Mouse (Mus musculus) liver, adult 2 months (tissue): ENCODE measurements around the gene Ppp1r21. TPM values are rescaled to one million over a fixed set of nuclear protein-coding genes. Genes with fewer than 3 reads are reported as not detected.

ENCODE experiments used
- DNase-seq: peaks from one replicate; pipeline ENCODE4 v3.0.0-alpha.2; 2011; ENCODE audit warnings: low read depth, low spot score; ENCODE audit errors: extremely low read depth
- H3K27ac ChIP-seq: fragments of 200-500 bp; replicated peaks from 2 replicates; pipeline ENCODE4 v1.5.1; 2012; ENCODE audit warnings: low read depth, mild to moderate bottlenecking, control low read depth, inconsistent platforms, low read length; ENCODE audit not compliant: insufficient read depth
- H3K27me3 ChIP-seq: fragments of 200-500 bp; 2 replicates; pipeline ENCODE4 v1.6.1; 2012; ENCODE audit warnings: mild to moderate bottlenecking, moderate library complexity, low read length, inconsistent platforms; ENCODE audit not compliant: control insufficient read depth, insufficient read depth
- H3K36me3 ChIP-seq: fragments of 200-500 bp; 2 replicates; pipeline ENCODE4 v1.6.1; 2012; ENCODE audit warnings: low read length, inconsistent platforms; ENCODE audit not compliant: control insufficient read depth, insufficient read depth
- H3K4me1 ChIP-seq: fragments of 200-500 bp; 2 replicates; pipeline ENCODE4 v1.6.1; 2011; ENCODE audit warnings: low read length; ENCODE audit not compliant: control insufficient read depth, insufficient read depth
- H3K4me3 ChIP-seq: fragments of 200-500 bp; 2 replicates; pipeline ENCODE4 v1.5.1; 2011; ENCODE audit warnings: low read depth, mild to moderate bottlenecking, control low read depth, low read length, moderate library complexity; ENCODE audit not compliant: insufficient read depth
- H3K79me2 ChIP-seq: fragments of 200-500 bp; 2 replicates; pipeline ENCODE4 v1.6.1; 2012; ENCODE audit warnings: inconsistent platforms, mild to moderate bottlenecking, low read length, moderate library complexity; ENCODE audit not compliant: control insufficient read depth, insufficient read depth
- H3K9ac ChIP-seq: fragments of 200-500 bp; 2 replicates; pipeline ENCODE4 v1.6.1; 2012; ENCODE audit warnings: low read depth, mild to moderate bottlenecking, control low read depth, inconsistent platforms, low read length
- CTCF ChIP-seq: fragments of 200-500 bp; IDR thresholded peaks from 2 replicates; pipeline ENCODE4 v1.5.1; 2011; ENCODE audit warnings: low read depth, low read length, control low read depth
- POLR2A ChIP-seq: fragments of 200-500 bp; IDR thresholded peaks from 2 replicates; pipeline ENCODE4 v1.6.1; 2011; ENCODE audit warnings: low read length, control low read depth; ENCODE audit not compliant: insufficient read depth; ENCODE audit errors: extremely low read depth
- WGBS: fragments of 180-500 bp; shearing (Covaris S2); methylation state at CpG from one replicate; pipeline ENCODE4 v1.1.7; 2018; 5-methylcytosine and 5-hydroxymethylcytosine counted together
- polyA plus RNA-seq: library from polyadenylated mRNA; depleted of rRNA; stranded (reverse); fragments of >200 nt; gene quantifications from 2 replicates; pipeline ENCODE4 v1.2.3, GENCODE M21; 2012
- total RNA-seq: library from RNA; depleted of rRNA; stranded (reverse); fragments of >200 nt; gene quantifications from 2 replicates; pipeline ENCODE4 v1.2.3, GENCODE M21; 2014

The Ppp1r21 gene
- total and polyA plus RNA-seq, 2 experiments, result 14.2 to 17.9 TPM

GRCm38 (mm10) chr17:88598570-88599368 is 68.9 kb downstream of the Ppp1r21 start:
- Histone ChIP-seq H3K79me2 (no peaks in the 10 kb centered on the region; the same call in 1 of the 2 replicates), H3K27me3 (no peaks in the 10 kb centered on the region), H3K9ac (0 out of 2 replicates have a peak overlapping the region, but pooled peaks have one; percentile 2), H3K27ac (peak overlapping the region; percentile 8; the same call in 1 of the 2 replicates), H3K4me3 (no peak overlapping the region), H3K36me3 (no peaks in the 10 kb centered on the region), H3K4me1 (peaks cover 12% of the 10 kb centered on the region)
- no peak for DNase-seq
- TF ChIP-seq CTCF, result no peak
- TF ChIP-seq POLR2A, result no peak
- 35% methylated on average over 14 of the region's 14 CpGs for WGBS

- DNase-seq, result no peak
- H3K4me3 ChIP-seq, result no peak overlapping the region
- H3K79me2 ChIP-seq, result no peaks in the 10 kb centered on the region; the same call in 1 of the 2 replicates
- H3K36me3 ChIP-seq, result no peaks in the 10 kb centered on the region
- no peak overlapping the region for H3K27ac ChIP-seq
- H3K27me3 ChIP-seq, result no peaks in the 10 kb centered on the region
- peaks cover 12% of the 10 kb centered on the region for H3K4me1 ChIP-seq
- no peak for TF ChIP-seq CTCF
- TF ChIP-seq POLR2A, result no peak
- no peak overlapping the region for H3K9ac ChIP-seq
- 25% methylated on average over 8 of the region's 8 CpGs for WGBS
Measured at GRCm38 (mm10) chr17:88600492-88601026, 70.6 kb downstream of the Ppp1r21 start.

- 25% methylated on average over 11 of the region's 11 CpGs for WGBS
Measured at GRCm38 (mm10) chr17:88603943-88604342, 74.0 kb downstream of the Ppp1r21 start.

GRCm38 (mm10) chr17:88606056-88606455 is 76.1 kb downstream of the Ppp1r21 start:
- H3K79me2 ChIP-seq, result peaks cover 15% of the 10 kb centered on the region; the same call in 1 of the 2 replicates
- H3K36me3 ChIP-seq, result peaks cover 3% of the 10 kb centered on the region; the same call in 1 of the 2 replicates
- H3K27me3 ChIP-seq, result no peaks in the 10 kb centered on the region
- H3K9ac ChIP-seq, result no peak overlapping the region
- H3K4me1 ChIP-seq, result peaks cover 4% of the 10 kb centered on the region
- H3K4me3 ChIP-seq, result no peak overlapping the region
- no peak overlapping the region for H3K27ac ChIP-seq
- WGBS, result 62% methylated on average over 2 of the region's 2 CpGs
- TF ChIP-seq POLR2A, result no peak
- TF ChIP-seq CTCF, result no peak
- DNase-seq, result peak; percentile 65

More at GRCm38 (mm10) chr17:88603943-88604342, 74.0 kb downstream of the Ppp1r21 start:
- H3K4me3 ChIP-seq, result peak overlapping the region; percentile 36; the same call in 1 of the 2 replicates
- TF ChIP-seq POLR2A (no peak), CTCF (no peak)
- H3K4me1 ChIP-seq, result peaks cover 11% of the 10 kb centered on the region
- H3K27me3 ChIP-seq, result no peaks in the 10 kb centered on the region
- DNase-seq, result peak; percentile 90
- peak overlapping the region; percentile 69 for H3K27ac ChIP-seq
- H3K9ac ChIP-seq, result no peak overlapping the region
- peaks cover 9% of the 10 kb centered on the region; the same call in 1 of the 2 replicates for H3K79me2 ChIP-seq
- H3K36me3 ChIP-seq, result no peaks in the 10 kb centered on the region

- Histone ChIP-seq H3K36me3 (peaks cover 3% of the 10 kb centered on the region; the same call in 1 of the 2 replicates), H3K9ac (no peak overlapping the region), H3K4me3 (no peak overlapping the region), H3K27ac (no peak overlapping the region), H3K79me2 (peaks cover 15% of the 10 kb centered on the region; the same call in 1 of the 2 replicates), H3K4me1 (peaks cover 6% of the 10 kb centered on the region), H3K27me3 (no peaks in the 10 kb centered on the region)
- WGBS, result 90% methylated on average over 15 of the region's 15 CpGs
- no peak for DNase-seq
- TF ChIP-seq POLR2A (no peak), CTCF (no peak)
Measured at GRCm38 (mm10) chr17:88609361-88609760, 79.4 kb downstream of the Ppp1r21 start.
